Mouse (Mus musculus): ENCODE results near the gene Emp3.

DNA sequence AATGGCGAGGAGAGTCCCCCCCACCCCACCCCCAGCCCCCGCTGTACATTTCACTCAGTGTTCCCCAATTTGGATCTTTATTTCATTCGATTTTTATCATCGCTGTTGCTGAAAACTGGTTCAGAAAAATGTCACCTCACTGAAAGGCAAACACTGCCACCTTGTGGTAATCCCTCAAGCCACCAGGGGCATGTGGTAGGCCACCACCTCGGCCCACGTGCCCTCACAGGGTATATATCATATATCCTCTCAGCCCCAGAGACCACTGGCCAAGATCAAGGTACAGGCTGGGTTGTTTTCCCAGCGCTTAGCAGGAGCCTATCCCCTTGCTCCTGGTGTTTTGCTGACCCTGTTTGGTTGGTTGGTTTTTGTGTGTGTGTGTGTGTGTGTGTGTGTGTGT is 13.9 kb upstream of the Emp3 start:
- TF ChIP-seq CTCF (IDR thresholded peaks at IDR 0.05; ENCODE audit: borderline replicate concordance, control insufficient read depth, extremely low read depth, insufficient read depth, low read length, poor library complexity) (peak; percentile 84; the same call in 1 of the 2 replicates), POLR2A (IDR thresholded peaks at IDR 0.05; ENCODE audit: control insufficient read depth, extremely low read depth, insufficient read depth, low read length, poor library complexity) (no peak)

All from thymus, adult 2 months (tissue).